Mouse (Mus musculus) embryonic fibroblast, embryonic 13.5 days (primary cell): ENCODE results near the gene Slc38a3.

Experiments used
- CTCF ChIP-seq: IDR thresholded peaks from 2 replicates; pipeline ENCODE4 v1.5.1; 2011; ENCODE audit warnings: mild to moderate bottlenecking, control low read depth, low read length, moderate library complexity, borderline replicate concordance; ENCODE audit not compliant: insufficient read depth
- POLR2A ChIP-seq: IDR thresholded peaks from 2 replicates; pipeline ENCODE4 v1.6.1; 2011; ENCODE audit warnings: low read depth, mild to moderate bottlenecking, control low read depth, low read length, moderate library complexity

DNA sequence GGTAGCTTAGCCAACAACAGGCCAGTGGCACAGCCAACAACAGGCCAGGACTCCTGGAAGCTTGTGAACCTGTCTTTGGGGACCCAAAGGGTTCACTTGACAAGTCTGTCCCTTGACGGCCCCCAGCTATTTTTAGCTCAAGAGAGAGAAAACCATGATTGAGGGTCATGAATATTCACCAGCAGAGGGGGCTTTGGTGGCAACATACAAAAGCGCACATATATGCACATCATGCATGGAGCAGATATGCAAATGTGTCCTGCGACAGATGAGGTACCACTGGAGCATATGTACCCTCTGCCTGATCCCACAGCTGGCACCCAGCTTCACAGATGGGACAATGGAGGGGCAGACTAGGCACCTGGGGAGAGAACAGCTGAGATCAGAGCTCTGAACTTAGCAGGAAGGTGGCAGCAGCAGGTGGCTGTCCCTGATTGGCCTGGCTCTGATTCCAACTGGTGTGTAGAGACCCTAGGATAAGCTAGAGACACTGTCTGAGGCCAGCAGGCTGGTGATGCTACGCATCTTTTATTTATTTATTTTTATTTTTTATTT is 24.2 kb upstream of the Slc38a3 start:
- no peak for TF ChIP-seq CTCF
- no peak for TF ChIP-seq POLR2A
